Mouse (Mus musculus): Measurements from ENCODE around the gene Snta1. TPM values are rescaled to one million over a fixed set of nuclear protein-coding genes. Genes with fewer than 3 reads are reported as not detected.
A peak's percentile ranks its signal among the peaks of the same experiment; 100 is the strongest.

Gene Snta1
- 10 to 100 TPM; 30.7 to 35.7 TPM for total RNA-seq (2021)

DNA sequence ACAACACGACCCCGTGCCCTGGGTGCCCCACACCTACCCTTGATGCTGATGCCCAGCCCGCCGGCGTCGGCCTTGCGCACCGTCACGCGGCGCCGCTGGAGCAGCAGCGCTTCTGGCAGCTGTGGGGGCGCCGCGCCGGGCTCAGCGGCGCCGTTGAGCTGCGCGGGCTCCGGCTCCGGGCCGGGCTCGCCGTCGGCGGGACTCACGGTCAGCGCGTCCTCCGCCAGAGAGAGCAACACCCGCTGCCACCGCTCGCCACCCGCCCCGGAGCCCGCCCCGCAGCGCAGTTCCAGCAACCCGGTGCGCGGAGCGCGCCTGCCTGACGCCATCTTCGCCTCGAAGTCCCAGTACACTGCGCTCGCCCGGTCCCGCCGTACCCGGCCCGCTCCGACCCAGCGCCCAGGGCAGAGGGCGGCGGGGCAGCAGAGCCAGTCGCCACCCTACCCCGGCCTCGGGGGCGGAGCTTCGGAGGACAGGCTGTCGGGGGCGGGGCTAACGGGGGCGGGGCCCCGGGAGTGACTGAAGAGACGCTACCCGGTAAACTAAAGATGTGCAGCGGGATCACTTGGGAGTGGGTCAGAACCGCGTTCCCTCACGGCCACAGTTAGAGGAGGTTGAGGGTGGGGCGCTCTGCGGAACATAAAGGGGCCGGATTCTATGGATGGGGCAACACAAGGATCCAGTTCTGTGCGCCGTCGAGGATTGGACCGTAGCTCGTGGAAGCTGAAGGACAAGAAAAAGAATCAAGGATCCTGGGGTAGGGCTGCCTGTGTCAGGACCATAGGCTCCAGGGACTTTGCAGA is at the start of gene Snta1:
TSS of gene Snta1 (minus strand) at position 457 of the 803 bp plus-strand sequence.
- intact Hi-C loops (cut with DNase I), result no loop called here

DNA sequence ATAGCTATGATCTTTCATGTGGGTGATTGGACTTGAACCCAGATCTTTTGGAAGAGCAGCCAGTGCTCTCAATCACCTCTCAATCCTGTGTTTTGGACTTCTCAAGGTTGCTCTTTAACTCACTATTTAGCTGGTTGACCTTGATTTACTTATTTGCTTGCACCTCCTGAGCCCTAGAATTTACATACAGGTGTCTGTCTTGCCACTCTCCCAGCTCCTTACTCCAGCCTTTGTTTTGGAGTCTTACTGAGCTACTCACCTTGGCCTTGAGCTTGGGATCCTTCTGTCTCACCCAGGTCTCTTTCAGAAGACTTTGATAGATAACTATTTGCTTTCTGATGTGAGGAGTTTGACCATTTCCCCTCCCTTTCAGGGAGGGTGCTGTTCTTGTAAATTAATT is 48.7 kb upstream of the Snta1 start:
- DNase-seq (ENCODE audit: low spot score in 2 of 2), result no peak
- intact Hi-C loops (cut with DNase I), result no loop called here

More for the DNA sequence above, at the start of gene Snta1:
- peak; percentile 71 to 78 for DNase-seq (ENCODE audit: low spot score in 2 of 2)

DNA sequence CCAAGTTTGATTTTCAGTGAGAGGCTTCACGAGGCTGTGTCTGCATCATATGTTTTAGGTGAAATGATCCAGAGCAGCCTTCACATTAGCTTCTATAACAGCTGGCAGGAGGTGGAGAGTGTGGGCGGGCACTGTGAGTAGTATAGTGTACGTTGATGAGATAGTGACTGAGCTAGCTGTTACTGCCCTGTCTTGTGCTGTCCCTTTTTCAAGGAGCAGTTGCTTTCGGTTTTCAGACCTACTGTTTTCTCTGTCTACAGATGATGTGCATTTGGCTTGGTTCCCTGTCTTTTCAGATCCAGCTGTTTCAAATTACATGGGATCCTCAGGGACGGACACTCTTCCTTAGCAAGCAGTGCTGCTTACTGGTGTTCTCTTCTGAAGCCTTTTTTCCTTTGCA is 47.9 kb upstream of the Snta1 start:
- intact Hi-C loops (cut with DNase I), result loop anchor here (2.0 kb wide), 1 partner anchor 19 kb away; the partner anchor contains the start of gene Cbfa2t2
- peak; percentile 42 to 69 for DNase-seq (ENCODE audit: low spot score in 2 of 2)

GRCm38 (mm10) chr2:154454605-154455004 is 46.7 kb upstream of the Snta1 start:
- intact Hi-C loops (cut with DNase I), result loop anchor here (2.0 kb wide), 1 partner anchor 18 kb away; the partner anchor contains the start of gene Cbfa2t2
- DNase-seq (ENCODE audit: low spot score in 2 of 2), result peak in 1 of 2 experiments; percentile 50

- intact Hi-C loops (cut with DNase I), result loop anchor here (2.0 kb wide), 1 partner anchor 17 kb away; the partner anchor contains the start of gene Cbfa2t2
- DNase-seq (ENCODE audit: low spot score in 2 of 2), result no peak
Measured at GRCm38 (mm10) chr2:154454099-154454498, 46.2 kb upstream of the Snta1 start.

- no peak for DNase-seq (ENCODE audit: low spot score in 2 of 2)
- intact Hi-C loops (cut with DNase I), result no loop called here
Measured at GRCm38 (mm10) chr2:154452951-154453350, 45.1 kb upstream of the Snta1 start.

- intact Hi-C loops (cut with DNase I), result no loop called here
- DNase-seq (ENCODE audit: low spot score in 2 of 2), result no peak
Measured at GRCm38 (mm10) chr2:154448633-154449032, 40.7 kb upstream of the Snta1 start.

- intact Hi-C loops (cut with DNase I), result no loop called here
Measured at GRCm38 (mm10) chr2:154447821-154448220, 39.9 kb upstream of the Snta1 start.

DNA sequence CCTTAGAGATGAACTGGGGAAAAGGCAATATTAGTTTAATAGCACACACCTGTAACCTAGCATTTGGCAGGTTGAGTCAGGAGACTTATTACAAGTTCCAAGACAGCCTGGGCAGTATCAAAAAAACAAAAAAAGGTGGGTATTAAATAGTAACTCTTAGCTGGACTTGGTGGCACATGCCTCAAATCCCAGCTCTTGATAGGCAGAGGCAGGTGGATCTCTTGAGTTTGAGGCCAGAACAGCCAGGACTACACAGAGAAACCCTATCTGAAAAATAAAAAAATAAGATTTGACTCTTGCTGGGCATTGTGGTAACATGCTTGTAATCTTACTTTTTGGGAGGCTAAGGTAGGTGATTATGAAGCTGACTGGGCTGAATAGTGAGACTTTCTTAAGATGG is 32.6 kb upstream of the Snta1 start:
- intact Hi-C loops (cut with DNase I), result no loop called here
- DNase-seq (ENCODE audit: low spot score in 2 of 2), result no peak

More at GRCm38 (mm10) chr2:154447821-154448220, 39.9 kb upstream of the Snta1 start:
- DNase-seq (ENCODE audit: low spot score in 2 of 2), result no peak

DNA sequence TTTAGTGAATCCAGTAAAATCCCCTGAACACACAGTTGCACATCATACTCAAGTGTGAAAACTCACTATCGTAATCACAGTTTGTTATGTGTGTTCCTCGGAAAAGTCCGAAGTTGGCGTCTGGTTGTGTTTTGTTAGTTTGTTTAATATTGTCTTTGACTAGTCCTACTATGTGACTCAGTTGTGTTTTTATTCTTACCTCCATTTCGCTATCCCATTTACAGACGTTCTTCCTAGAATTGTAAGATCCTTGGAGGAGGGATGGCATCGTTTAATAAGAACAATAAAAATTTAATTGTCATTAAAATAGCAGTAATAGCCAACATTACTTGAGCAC is 29.3 kb upstream of the Snta1 start:
- no peak for DNase-seq (ENCODE audit: low spot score in 2 of 2)
- intact Hi-C loops (cut with DNase I), result loop anchor here (2.0 to 5.0 kb wide), 2 partner anchors 18 to 100 kb away; no protein-coding TSS in a partner anchor

DNA sequence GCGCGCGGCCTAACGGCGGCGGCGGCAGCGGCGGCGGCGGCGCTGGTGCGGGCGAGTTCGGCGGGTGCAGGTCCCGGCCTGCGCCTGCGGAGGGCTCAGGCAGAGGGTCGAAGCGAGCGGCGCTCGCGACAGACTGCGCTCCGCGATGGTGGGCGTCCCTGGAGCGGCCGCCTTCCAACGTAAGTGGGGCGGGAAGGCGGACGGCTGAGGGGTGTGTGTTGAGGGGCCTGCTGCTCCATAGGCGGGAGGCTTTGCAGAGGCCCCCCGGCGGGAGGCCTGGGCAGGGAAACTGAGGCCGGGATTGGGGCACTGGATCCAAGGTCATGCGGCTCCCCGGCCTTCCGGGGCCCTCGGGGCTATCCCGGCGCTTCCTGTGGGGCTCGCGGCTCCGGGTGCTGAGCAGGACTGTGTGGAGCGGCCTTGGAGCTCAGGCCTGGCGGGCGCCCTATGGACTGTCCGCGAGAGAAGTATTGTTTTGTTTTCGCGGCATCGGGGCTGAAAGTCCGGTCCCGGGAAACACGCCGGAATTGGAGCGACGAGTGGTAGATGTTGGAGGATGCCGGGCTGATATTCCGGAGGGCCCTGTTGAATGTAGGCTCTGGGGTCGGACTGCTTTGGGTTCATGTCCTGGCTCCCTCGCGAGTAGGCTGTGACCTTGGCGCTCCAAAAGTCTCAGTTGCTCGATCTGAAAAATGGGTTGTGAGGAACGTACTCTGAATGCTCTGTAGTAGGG is 28.7 kb upstream of the Snta1 start, which contains the start of gene Cbfa2t2:
TSS of gene Cbfa2t2 (plus strand) at position 24 of the 733 bp plus-strand sequence.
- peak; percentile 43 to 58 for DNase-seq (ENCODE audit: low spot score in 2 of 2)
- intact Hi-C loops (cut with DNase I), result loop anchor here (2.0 to 5.0 kb wide), 2 partner anchors 18 to 101 kb away; no protein-coding TSS in a partner anchor

DNA sequence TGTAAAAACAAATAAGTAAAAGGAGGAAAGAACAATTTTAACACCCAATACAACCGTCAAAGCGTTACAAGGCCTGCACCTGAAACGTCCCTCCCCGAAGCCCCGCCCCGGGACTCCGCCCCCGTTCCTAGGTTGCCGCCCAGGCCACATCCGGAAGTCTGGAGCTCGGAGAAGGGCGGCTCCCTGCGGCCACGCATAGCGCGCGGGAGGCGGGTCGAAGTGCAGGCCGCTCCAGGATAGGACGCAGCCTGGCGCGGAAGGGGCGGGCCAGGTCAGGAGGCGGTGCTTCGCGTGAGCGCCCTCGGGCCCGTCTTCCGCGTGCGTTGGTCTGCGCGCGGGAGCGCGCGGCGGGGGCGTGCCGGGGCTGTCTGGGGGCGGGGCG is 28.2 kb upstream of the Snta1 start:
- DNase-seq (ENCODE audit: low spot score in 2 of 2), result peak; percentile 97 to 99
- intact Hi-C loops (cut with DNase I), result loop anchor here (2.0 to 5.0 kb wide), 2 partner anchors 19 to 101 kb away; no protein-coding TSS in a partner anchor

- intact Hi-C loops (cut with DNase I), result loop anchor here (5.0 kb wide), 1 partner anchor 103 kb away; no protein-coding TSS in a partner anchor
- DNase-seq (ENCODE audit: low spot score in 2 of 2), result no peak
Measured at GRCm38 (mm10) chr2:154434690-154435089, 26.8 kb upstream of the Snta1 start.

GRCm38 (mm10) chr2:154433391-154433790 is 25.5 kb upstream of the Snta1 start:
- DNase-seq (ENCODE audit: low spot score in 2 of 2), result no peak
- intact Hi-C loops (cut with DNase I), result no loop called here

DNA sequence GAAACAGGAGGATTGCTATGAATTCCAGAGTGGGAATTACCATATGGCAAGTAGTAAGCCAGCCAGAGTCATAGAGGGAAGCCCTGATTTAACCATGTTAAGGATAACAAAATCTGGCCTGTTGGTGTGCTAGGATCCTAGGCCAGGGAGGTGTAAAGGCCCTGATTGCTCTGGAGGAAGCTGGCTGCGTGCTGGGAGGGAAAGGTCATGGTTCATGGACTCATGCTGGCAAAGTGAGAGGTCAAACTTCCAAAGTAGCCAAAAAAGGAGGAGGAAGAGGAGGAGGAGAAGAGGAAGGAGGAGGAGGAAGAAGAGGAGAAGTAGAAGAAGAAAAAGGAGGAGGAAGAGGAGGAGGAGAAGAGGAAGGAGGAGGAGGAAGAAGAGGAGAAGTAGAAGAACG is 24.8 kb upstream of the Snta1 start:
- intact Hi-C loops (cut with DNase I), result no loop called here
- no peak for DNase-seq (ENCODE audit: low spot score in 2 of 2)

DNA sequence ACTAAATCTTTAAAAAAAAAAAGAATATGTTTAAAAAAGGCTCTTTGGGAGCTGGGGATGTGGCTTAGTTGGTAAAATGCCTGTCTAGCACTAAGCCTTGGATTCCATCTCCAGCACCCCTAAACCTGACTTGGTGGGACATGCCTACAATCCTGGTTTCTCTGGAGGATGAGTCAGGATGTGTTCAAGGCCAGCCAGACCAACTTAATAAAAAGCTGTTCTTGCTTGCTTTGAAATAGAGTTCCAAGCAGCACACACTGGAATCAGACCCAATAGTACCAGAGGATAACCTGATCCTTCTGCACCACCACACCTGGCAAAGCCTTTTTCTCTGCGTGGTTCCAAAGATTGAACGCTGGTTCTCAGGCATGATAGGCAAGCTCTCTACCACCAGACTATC is 22.7 kb upstream of the Snta1 start:
- no peak for DNase-seq (ENCODE audit: low spot score in 2 of 2)
- intact Hi-C loops (cut with DNase I), result no loop called here

DNA sequence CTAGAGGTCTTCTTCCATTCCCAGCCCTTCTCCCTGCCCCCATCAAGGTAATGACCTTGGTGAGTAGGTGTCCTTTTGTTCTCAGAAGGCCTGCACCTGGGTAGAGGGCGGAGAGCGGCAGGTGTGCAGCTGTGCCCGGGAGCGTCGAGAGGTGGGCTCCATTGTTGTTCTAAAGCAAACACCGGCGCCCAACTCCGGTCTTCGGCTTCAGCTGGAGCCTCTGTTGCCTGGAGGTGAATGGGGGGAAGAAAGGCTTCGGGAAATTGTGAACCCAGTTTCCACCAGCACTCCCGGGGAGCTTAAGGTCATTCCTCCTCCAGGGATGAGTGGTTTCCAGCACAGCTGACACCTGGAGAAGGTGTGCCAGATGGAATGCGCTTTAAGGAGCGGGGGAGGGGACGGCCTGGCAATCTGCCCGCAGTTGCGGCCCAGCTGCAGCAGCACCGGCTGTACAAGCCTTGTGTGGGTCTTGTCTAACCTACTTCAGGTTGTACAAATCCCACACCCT is 20.0 kb upstream of the Snta1 start:
- DNase-seq (ENCODE audit: low spot score in 2 of 2), result no peak
- intact Hi-C loops (cut with DNase I), result no loop called here

- no peak for DNase-seq (ENCODE audit: low spot score in 2 of 2)
- intact Hi-C loops (cut with DNase I), result no loop called here
Measured at GRCm38 (mm10) chr2:154426905-154427852, 19.3 kb upstream of the Snta1 start.
